Mouse (Mus musculus): ENCODE data around the gene Dlx6. TPM values are rescaled to one million over a fixed set of nuclear protein-coding genes. Genes with fewer than 3 reads are reported as not detected.

Dlx6 gene
- total RNA-seq (2021), result 10 to 100 TPM in 1 of 2 experiments, 1 to 10 TPM in 1; 8.3 to 10.1 TPM
- long read RNA-seq, experiment 1, result 0 reads
- long read RNA-seq, experiment 2, result 0 reads

- DNase-seq (ENCODE audit: low spot score in 2 of 2), result no peak
Observed at GRCm38 (mm10) chr6:6863160-6863870, at the start of gene Dlx6. Gene Dlx6, plus strand, starts transcription at chr6:6863334.

GRCm38 (mm10) chr6:6816821-6817220 lies 46.3 kb upstream of the Dlx6 start:
- no peak for DNase-seq (ENCODE audit: low spot score in 2 of 2)

- DNase-seq (ENCODE audit: low spot score in 2 of 2), result no peak
Observed at GRCm38 (mm10) chr6:6818036-6818788, 44.9 kb upstream of the Dlx6 start.

GRCm38 (mm10) chr6:6819134-6819533 lies 44.0 kb upstream of the Dlx6 start:
- no peak for DNase-seq (ENCODE audit: low spot score in 2 of 2)

GRCm38 (mm10) chr6:6825313-6825712 lies 37.8 kb upstream of the Dlx6 start:
- no peak for DNase-seq (ENCODE audit: low spot score in 2 of 2)

GRCm38 (mm10) chr6:6826861-6827260 lies 36.3 kb upstream of the Dlx6 start:
- no peak for DNase-seq (ENCODE audit: low spot score in 2 of 2)

- no peak for DNase-seq (ENCODE audit: low spot score in 2 of 2)
Observed at GRCm38 (mm10) chr6:6830446-6830845, 32.7 kb upstream of the Dlx6 start.

- DNase-seq (ENCODE audit: low spot score in 2 of 2), result no peak
Observed at GRCm38 (mm10) chr6:6833301-6833700, 29.8 kb upstream of the Dlx6 start.

- no peak for DNase-seq (ENCODE audit: low spot score in 2 of 2)
Observed at GRCm38 (mm10) chr6:6848541-6848940, 14.6 kb upstream of the Dlx6 start.

- DNase-seq (ENCODE audit: low spot score in 2 of 2), result no peak
Observed at GRCm38 (mm10) chr6:6849744-6850143, 13.4 kb upstream of the Dlx6 start.

GRCm38 (mm10) chr6:6850324-6851060 lies 12.6 kb upstream of the Dlx6 start:
- DNase-seq (ENCODE audit: low spot score in 2 of 2), result no peak

GRCm38 (mm10) chr6:6851166-6851565 lies 12.0 kb upstream of the Dlx6 start:
- DNase-seq (ENCODE audit: low spot score in 2 of 2), result no peak

GRCm38 (mm10) chr6:6852944-6853343 lies 10.2 kb upstream of the Dlx6 start:
- no peak for DNase-seq (ENCODE audit: low spot score in 2 of 2)

- no peak for DNase-seq (ENCODE audit: low spot score in 2 of 2)
Observed at GRCm38 (mm10) chr6:6854176-6854575, 9.0 kb upstream of the Dlx6 start.

- DNase-seq (ENCODE audit: low spot score in 2 of 2), result no peak
Observed at GRCm38 (mm10) chr6:6854902-6855745, 8.0 kb upstream of the Dlx6 start.

- DNase-seq (ENCODE audit: low spot score in 2 of 2), result no peak
Observed at GRCm38 (mm10) chr6:6855746-6856185, 7.4 kb upstream of the Dlx6 start.

GRCm38 (mm10) chr6:6856316-6856715 lies 6.8 kb upstream of the Dlx6 start:
- no peak for DNase-seq (ENCODE audit: low spot score in 2 of 2)

GRCm38 (mm10) chr6:6856881-6857280 lies 6.3 kb upstream of the Dlx6 start:
- DNase-seq (ENCODE audit: low spot score in 2 of 2), result no peak

- DNase-seq (ENCODE audit: low spot score in 2 of 2), result no peak
Observed at GRCm38 (mm10) chr6:6857766-6858165, 5.4 kb upstream of the Dlx6 start.

- no peak for DNase-seq (ENCODE audit: low spot score in 2 of 2)
Observed at GRCm38 (mm10) chr6:6858571-6858970, 4.6 kb upstream of the Dlx6 start.
